Mouse (Mus musculus) liver, embryonic 12.5 days (tissue): ENCODE data around the gene Nudcd3. TPM values are rescaled to one million over a fixed set of nuclear protein-coding genes. Genes with fewer than 3 reads are reported as not detected.
"Not testable (repeated sequence)": the region's sequence is repeated elsewhere in the genome, so short reads cannot be mapped to it uniquely, and the experiment has no call there.

Source experiments
- ATAC-seq: fragments of 200-750 bp; cut with Nextera tagmentation; 2 replicates; pipeline ENCODE4 v1.8.0; 2017; ENCODE audit warnings: moderate number of reproducible peaks, mild to moderate bottlenecking, moderate library complexity
- H3K27ac ChIP-seq: fragments of 300-500 bp; sonication (generic); 2 replicates; pipeline ENCODE4 v1.5.1; 2016; ENCODE audit warnings: mild to moderate bottlenecking
- H3K27me3 ChIP-seq: fragments of 300-500 bp; sonication (generic); replicated peaks from 2 replicates; pipeline ENCODE4 v1.6.1; 2016; ENCODE audit warnings: mild to moderate bottlenecking, moderate library complexity
- H3K36me3 ChIP-seq: fragments of 300-500 bp; sonication (generic); 2 replicates; pipeline ENCODE4 v1.6.1; 2016; ENCODE audit warnings: mild to moderate bottlenecking, moderate library complexity
- H3K4me1 ChIP-seq: fragments of 300-500 bp; sonication (generic); 2 replicates; pipeline ENCODE4 v1.6.1; 2016
- H3K4me2 ChIP-seq: fragments of 300-500 bp; sonication (generic); 2 replicates; pipeline ENCODE4 v1.6.1; 2016; ENCODE audit warnings: mild to moderate bottlenecking, moderate library complexity
- H3K4me3 ChIP-seq: fragments of 300-500 bp; sonication (generic); 2 replicates; pipeline ENCODE4 v1.5.1; 2016; ENCODE audit warnings: mild to moderate bottlenecking, moderate library complexity
- H3K9ac ChIP-seq: fragments of 300-500 bp; sonication (generic); 2 replicates; pipeline ENCODE4 v1.6.1; 2016; ENCODE audit warnings: mild to moderate bottlenecking, moderate library complexity
- H3K9me3 ChIP-seq: fragments of 300-500 bp; sonication (generic); replicated peaks from 2 replicates; pipeline ENCODE4 v1.6.1; 2016; ENCODE audit warnings: mild to moderate bottlenecking, moderate library complexity
- WGBS: fragments of 180-500 bp; shearing (Covaris S2); methylation state at CpG from one replicate; pipeline ENCODE4 v1.1.7; 2016; ENCODE audit not compliant: insufficient replicate concordance; 5-methylcytosine and 5-hydroxymethylcytosine counted together
- polyA plus RNA-seq: library from polyadenylated mRNA; unstranded; fragments of >200 nt; fragmentation: Nextera tagmentation; extraction: Ambion mirVana; gene quantifications from 2 replicates; pipeline ENCODE4 v1.2.1, GENCODE M21; 2016

Nudcd3 gene
- polyA plus RNA-seq, 1 experiment from 2014 or later, result 21.7 TPM

DNA sequence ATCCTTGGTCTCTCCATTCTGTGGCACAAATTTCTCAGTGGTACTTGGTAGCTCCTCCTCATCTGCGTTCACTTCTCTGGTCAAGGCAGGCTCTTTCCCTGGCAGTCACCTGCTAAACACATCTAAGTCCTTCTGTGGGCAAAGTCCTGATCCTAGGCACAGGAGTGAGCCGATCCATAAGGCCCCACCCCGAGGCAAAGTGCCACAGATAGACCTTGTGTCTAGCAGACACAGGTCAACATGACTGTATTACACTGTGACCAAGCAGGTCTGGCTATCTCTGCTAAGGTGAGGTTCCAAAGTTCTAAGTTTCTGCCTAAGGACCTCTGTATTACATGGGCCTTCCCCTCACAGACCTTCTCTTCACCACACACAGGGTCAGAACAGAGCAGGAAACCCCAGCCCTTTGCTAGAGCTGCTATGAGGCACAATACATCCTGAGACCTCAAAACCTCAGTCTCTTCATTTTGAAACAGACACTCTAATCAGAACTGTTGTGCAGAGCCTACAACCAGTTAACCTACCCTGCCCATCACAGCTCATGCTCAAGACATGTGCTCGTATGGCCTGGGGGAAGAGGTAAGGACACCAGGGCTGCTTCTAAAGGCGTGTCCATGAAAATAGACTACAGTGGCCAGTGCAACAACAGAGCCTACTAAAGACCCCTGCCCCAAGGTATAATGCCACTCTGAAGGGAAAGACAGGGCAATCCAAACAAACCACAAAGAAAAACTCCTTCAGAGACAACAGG lies 88.3 kb downstream of the Nudcd3 start:
- Histone ChIP-seq H3K4me3 (no peak overlapping the region), H3K27me3 (no peaks in the 10 kb centered on the region), H3K4me2 (no peak overlapping the region), H3K9ac (no peak overlapping the region), H3K9me3 (no peaks in the 10 kb centered on the region), H3K36me3 (peaks cover 72% of the 10 kb centered on the region), H3K4me1 (no peaks in the 10 kb centered on the region), H3K27ac (no peak overlapping the region)
- WGBS, result 78% methylated on average over 5 of the region's 5 CpGs
- ATAC-seq, result no peak

GRCm38 (mm10) chr11:6109990-6110389 lies 90.2 kb downstream of the Nudcd3 start:
- no peak overlapping the region for H3K4me3 ChIP-seq
- no peak for ATAC-seq
- no peaks in the 10 kb centered on the region for H3K9me3 ChIP-seq
- H3K4me2 ChIP-seq, result no peak overlapping the region
- H3K4me1 ChIP-seq, result no peaks in the 10 kb centered on the region
- no peaks in the 10 kb centered on the region for H3K27me3 ChIP-seq
- peaks cover 77% of the 10 kb centered on the region for H3K36me3 ChIP-seq
- H3K27ac ChIP-seq, result no peak overlapping the region
- no peak overlapping the region for H3K9ac ChIP-seq

DNA sequence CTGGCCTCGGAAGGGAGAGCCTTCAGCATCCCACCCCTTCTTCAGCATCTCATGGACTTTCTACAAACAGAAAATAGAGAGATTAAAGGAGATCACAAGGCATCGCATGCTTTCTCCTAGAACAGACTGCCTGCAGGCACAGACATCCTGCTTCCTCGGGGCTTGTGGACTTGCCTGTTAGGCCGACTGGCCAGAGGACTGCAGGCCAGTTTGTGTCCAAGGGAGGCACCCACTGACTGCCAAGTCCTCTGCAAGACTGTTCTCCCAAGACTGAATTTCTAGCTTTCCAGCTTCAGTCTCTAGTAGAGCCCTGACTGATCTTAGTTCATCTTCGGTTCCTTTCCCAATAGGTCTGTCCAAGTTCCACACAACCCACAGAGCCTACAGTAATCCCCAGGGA lies 91.9 kb downstream of the Nudcd3 start:
- no peaks in the 10 kb centered on the region for H3K9me3 ChIP-seq
- no peak overlapping the region for H3K4me3 ChIP-seq
- H3K27me3 ChIP-seq, result no peaks in the 10 kb centered on the region
- no peak overlapping the region for H3K9ac ChIP-seq
- no peak for ATAC-seq
- H3K36me3 ChIP-seq, result peaks cover 66% of the 10 kb centered on the region
- 87% methylated on average over 5 of the region's 5 CpGs for WGBS
- H3K4me2 ChIP-seq, result no peak overlapping the region
- no peak overlapping the region for H3K27ac ChIP-seq
- H3K4me1 ChIP-seq, result no peaks in the 10 kb centered on the region

- no peak overlapping the region for H3K9ac ChIP-seq
- WGBS, result 73% methylated on average over 3 of the region's 3 CpGs
- H3K36me3 ChIP-seq, result peaks cover 61% of the 10 kb centered on the region
- no peaks in the 10 kb centered on the region for H3K4me1 ChIP-seq
- H3K27me3 ChIP-seq, result no peaks in the 10 kb centered on the region
- H3K27ac ChIP-seq, result no peak overlapping the region
- no peak overlapping the region for H3K4me2 ChIP-seq
- no peaks in the 10 kb centered on the region for H3K9me3 ChIP-seq
- ATAC-seq, result no peak
- H3K4me3 ChIP-seq, result no peak overlapping the region
Measured at GRCm38 (mm10) chr11:6107722-6108121, 92.5 kb downstream of the Nudcd3 start.

- Histone ChIP-seq H3K36me3 (peaks cover 32% of the 10 kb centered on the region), H3K9ac (no peak overlapping the region), H3K4me1 (no peaks in the 10 kb centered on the region), H3K4me3 (no peak overlapping the region), H3K4me2 (no peak overlapping the region), H3K27me3 (no peaks in the 10 kb centered on the region), H3K9me3 (no peaks in the 10 kb centered on the region), H3K27ac (no peak overlapping the region)
- no peak for ATAC-seq
- 78% methylated on average over 5 of the region's 5 CpGs for WGBS
Measured at GRCm38 (mm10) chr11:6104734-6105133, 95.5 kb downstream of the Nudcd3 start.

- H3K4me1 ChIP-seq, H3K36me3 ChIP-seq, H3K27me3 ChIP-seq, H3K9ac ChIP-seq, ATAC-seq, H3K27ac ChIP-seq, H3K4me3 ChIP-seq, H3K4me2 ChIP-seq, H3K9me3 ChIP-seq: not testable (repeated sequence)
- 63% methylated on average over 3 of the region's 3 CpGs for WGBS
Measured at GRCm38 (mm10) chr11:6096637-6097036, 103.6 kb downstream of the Nudcd3 start.

GRCm38 (mm10) chr11:6086991-6087390 lies 113.2 kb downstream of the Nudcd3 start:
- Histone ChIP-seq H3K27ac (no peak overlapping the region), H3K4me1 (no peaks in the 10 kb centered on the region), H3K4me3 (no peak overlapping the region), H3K9me3 (no peaks in the 10 kb centered on the region), H3K4me2 (no peak overlapping the region), H3K27me3 (peaks cover 15% of the 10 kb centered on the region), H3K36me3 (no peaks in the 10 kb centered on the region), H3K9ac (no peak overlapping the region)
- no peak for ATAC-seq
- 61% methylated on average over 4 of the region's 4 CpGs for WGBS

- Histone ChIP-seq H3K4me3 (no peak overlapping the region), H3K4me1 (no peaks in the 10 kb centered on the region), H3K9ac (no peak overlapping the region), H3K36me3 (no peaks in the 10 kb centered on the region), H3K4me2 (no peak overlapping the region), H3K9me3 (no peaks in the 10 kb centered on the region), H3K27me3 (peaks cover 9% of the 10 kb centered on the region; the same call in 1 of the 2 replicates), H3K27ac (no peak overlapping the region)
- ATAC-seq, result no peak
- 67% methylated on average over 2 of the region's 2 CpGs for WGBS
Measured at GRCm38 (mm10) chr11:6078737-6079136, 121.5 kb downstream of the Nudcd3 start.

DNA sequence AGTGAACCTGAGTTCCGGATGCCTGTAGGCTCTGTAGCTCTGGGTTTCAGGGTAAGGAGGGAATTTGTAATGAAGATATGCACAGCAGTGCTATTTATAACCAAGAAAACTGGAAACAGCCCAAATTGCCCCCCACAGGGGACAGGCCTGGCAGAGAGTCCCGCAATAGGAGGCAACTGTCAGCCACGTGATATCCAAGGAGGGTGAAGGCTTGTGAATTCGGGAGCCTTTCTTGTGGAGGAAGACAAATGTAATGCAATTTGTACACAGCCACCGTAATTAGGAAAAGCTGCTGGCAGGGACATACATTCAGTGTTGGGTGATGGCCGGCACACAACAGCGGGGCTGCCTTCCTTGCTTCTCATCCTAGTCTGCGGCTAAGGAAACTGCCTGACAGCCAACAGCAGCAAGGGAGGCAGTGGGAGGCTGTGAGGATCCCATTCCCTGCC lies 124.6 kb downstream of the Nudcd3 start:
- WGBS, result 58% methylated on average over 8 of the region's 8 CpGs
- no peaks in the 10 kb centered on the region for H3K36me3 ChIP-seq

DNA sequence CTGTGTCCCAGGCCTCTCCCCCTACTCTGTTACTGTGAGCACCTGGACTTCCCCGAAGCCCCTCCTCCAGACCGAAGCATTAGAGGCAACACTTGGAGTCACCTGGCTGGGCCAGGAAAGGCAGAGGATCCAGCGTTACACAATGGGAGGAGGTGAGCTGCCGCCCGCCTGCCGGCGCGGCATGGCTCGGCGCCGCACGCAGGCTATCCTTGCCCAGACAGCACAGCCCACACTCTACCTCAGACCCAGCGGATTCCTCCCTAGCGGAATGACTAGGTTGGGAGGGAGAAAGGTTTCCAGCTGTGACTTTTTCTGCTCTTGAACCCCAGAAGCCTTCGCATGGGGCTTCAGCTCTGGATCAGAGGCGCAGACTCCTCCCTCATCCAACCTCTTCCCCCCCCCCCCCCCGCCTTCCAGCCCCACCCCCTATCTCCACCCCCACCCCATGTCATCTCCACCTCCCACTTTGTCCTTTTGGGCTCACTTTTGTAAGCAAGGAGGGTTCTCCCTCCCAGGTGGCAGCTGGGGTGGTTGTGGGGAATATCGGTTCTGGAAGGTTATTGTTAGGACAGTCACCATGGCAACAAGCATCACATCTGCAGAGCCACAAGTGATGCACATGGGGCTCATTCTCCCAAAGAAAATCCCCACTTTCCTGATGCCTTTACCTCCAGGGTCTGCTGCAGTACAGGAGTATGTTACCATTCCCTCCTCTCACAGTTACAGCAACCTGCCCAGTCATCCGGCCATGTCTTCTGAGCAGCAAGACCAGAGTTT lies 131.8 kb downstream of the Nudcd3 start:
- no peak for ATAC-seq

More for the DNA sequence above, 124.6 kb downstream of the Nudcd3 start:
- Histone ChIP-seq H3K4me2 (no peak overlapping the region), H3K27ac (no peak overlapping the region), H3K9me3 (no peaks in the 10 kb centered on the region), H3K4me3 (no peak overlapping the region), H3K27me3 (peaks cover 24% of the 10 kb centered on the region), H3K9ac (no peak overlapping the region), H3K4me1 (no peaks in the 10 kb centered on the region)
- ATAC-seq, result no peak

DNA sequence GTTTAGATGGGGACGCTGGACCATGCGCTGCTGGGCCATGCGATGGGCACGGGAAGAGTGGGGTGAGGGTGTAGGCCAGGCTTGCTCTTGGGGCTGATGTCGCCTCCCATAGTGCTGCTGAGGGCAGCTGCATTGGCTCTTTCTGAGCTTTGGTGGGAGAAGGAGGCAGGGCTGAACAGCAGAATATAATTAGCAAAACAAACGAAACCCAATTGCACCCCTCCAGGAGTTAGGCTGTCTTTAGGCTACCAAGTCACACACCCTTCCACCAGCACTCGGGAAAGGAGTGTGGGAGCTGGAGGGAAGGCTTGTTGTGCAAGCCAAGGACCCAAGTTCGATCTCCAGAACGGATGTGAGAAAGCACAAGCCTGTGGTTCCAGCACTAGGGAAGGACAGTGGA lies 133.1 kb downstream of the Nudcd3 start:
- peaks cover 99% of the 10 kb centered on the region for H3K27me3 ChIP-seq
- no peak overlapping the region for H3K9ac ChIP-seq
- peaks cover 8% of the 10 kb centered on the region; the same call in 1 of the 2 replicates for H3K4me1 ChIP-seq
- no peak for ATAC-seq
- no peak overlapping the region for H3K4me3 ChIP-seq
- H3K4me2 ChIP-seq, result no peak overlapping the region
- H3K36me3 ChIP-seq, result no peaks in the 10 kb centered on the region
- WGBS, result 40% methylated on average over 9 of the region's 9 CpGs
- no peaks in the 10 kb centered on the region for H3K9me3 ChIP-seq
- no peak overlapping the region for H3K27ac ChIP-seq

More for the DNA sequence above, 131.8 kb downstream of the Nudcd3 start:
- Histone ChIP-seq H3K9me3 (no peaks in the 10 kb centered on the region), H3K27ac (no peak overlapping the region), H3K27me3 (peaks cover 88% of the 10 kb centered on the region), H3K4me3 (no peak overlapping the region), H3K9ac (no peak overlapping the region), H3K36me3 (no peaks in the 10 kb centered on the region), H3K4me1 (peaks cover 8% of the 10 kb centered on the region; the same call in 1 of the 2 replicates), H3K4me2 (0 out of 2 replicates have a peak overlapping the region, but pooled peaks have one; percentile 24)
- WGBS, result 15% methylated on average over 17 of the region's 19 CpGs

DNA sequence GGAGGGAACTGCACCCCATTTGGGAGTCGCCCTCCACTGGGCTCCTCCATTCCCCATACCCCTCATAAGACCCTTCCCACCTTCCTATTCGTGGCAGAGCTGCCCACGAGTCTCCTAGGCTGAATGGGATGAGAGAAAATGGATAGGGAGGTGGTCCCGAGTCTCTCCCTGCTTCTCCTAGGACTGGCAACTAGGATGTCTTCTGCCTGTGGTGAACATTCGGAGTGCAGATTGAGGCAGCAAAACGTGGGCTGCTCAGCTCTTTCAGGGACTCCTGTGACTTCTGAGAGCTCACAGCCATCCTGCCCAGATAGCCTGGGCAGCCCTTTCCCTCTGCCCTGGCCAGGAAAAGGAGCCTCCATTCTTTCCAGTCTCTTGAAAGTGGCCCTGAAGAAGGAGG lies 134.0 kb downstream of the Nudcd3 start, which contains the start of gene Camk2b:
Gene Camk2b (minus strand): TSS at position 187 of the 400 bp plus-strand sequence.
- Histone ChIP-seq H3K4me2 (peak within 1 kb of the TSS; percentile 67), H3K9ac (no peak within 1 kb of the TSS), H3K36me3 (no peaks in the 10 kb centered on the region), H3K27ac (no peak within 1 kb of the TSS), H3K4me1 (peaks cover 8% of the 10 kb centered on the region; the same call in 1 of the 2 replicates), H3K27me3 (peaks cover 96% of the 10 kb centered on the region), H3K4me3 (peak within 1 kb of the TSS; percentile 43), H3K9me3 (no peaks in the 10 kb centered on the region)
- ATAC-seq, result no peak
- WGBS, result 7% methylated on average over 6 of the region's 6 CpGs
